Mouse (Mus musculus) gastrocnemius, adult 2 months (tissue): ENCODE measurements at regions not wholly inside any gene's neighbourhood (a gene's known extent, or its start where the extent isn't known, plus 50 kb on each side); places are given as distances from the start of the nearest gene placed in this dataset.

Experiments used
- DNase-seq: peaks from one replicate; pipeline ENCODE4 v3.0.0; 2022
- H3K27ac ChIP-seq: fragments of 200-600 bp; 2 replicates; pipeline ENCODE4 v1.8.1; 2022; ENCODE audit warnings: mild to moderate bottlenecking
- H3K4me3 ChIP-seq: fragments of 200-600 bp; 2 replicates; pipeline ENCODE4 v1.8.1; 2022; ENCODE audit warnings: mild to moderate bottlenecking, moderate library complexity
- CTCF ChIP-seq: fragments of 200-600 bp; IDR thresholded peaks from 2 replicates; pipeline ENCODE4 v1.8.1; 2022; ENCODE audit warnings: antibody characterized with exemption, mild to moderate bottlenecking, moderate library complexity
- intact Hi-C: fragments of 180-260 bp; cut with DNase I; formaldehyde crosslinking; loops from one replicate; pipeline ENCODE4 v1.15.1; 2025

DNA sequence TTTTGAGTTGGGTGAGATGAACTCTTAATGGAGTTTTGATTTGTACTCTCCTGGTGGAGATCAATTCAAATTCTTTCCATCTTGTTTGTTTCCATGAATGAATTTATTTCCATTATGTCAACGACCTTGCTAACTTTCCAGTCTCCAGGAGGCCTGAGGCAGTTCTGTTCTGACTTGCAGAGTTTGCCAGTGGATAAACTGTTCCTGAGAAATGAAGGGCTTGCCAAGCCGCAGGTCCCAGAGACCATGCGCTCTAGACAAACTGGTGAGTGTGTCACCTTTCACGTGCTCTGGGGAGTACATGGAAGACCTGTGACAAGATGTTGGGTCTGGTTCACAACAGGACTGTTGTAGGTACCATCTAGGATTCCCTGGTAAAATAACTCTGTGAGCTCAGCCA, 74.5 kb downstream of the Gm11983 start:
- TF ChIP-seq CTCF = no peak
- intact Hi-C loops = no loop called here
- Histone ChIP-seq H3K27ac (no peak overlapping the region), H3K4me3 (no peak overlapping the region)
- no peak for DNase-seq

DNA sequence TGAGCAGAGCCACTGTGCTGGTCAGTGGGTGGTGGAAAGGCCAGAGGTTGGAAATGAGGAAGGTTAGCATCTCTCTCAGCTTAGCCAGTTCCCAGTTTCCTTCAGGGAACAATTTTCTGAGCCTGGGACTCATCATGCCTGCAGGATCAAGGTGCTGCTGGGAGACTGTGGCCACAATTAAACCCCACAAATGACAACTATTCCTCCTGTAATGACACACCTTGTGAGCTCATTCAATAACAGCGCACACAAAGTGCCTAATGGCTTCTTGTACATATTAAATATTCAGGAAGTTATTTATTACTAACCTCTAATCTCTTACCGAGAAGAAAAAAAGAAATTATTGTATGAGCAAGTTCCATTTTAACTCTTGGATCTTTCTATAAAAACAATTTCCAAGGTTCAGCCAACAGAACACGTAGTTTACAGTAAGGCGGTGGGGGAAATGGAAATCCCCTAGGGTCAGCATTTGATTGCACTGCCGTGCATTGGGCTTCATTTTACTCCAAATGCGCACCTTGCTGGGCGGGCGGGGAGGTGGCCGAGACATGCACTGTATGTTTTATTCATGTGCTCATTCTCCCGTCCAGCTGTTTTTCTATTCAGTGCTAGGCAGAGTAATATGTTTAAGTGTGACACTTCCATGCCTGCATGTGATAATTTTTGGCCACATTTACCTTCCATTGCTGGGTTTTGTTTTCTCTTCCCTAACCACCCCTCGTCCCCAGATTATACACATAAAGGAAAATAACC, 75.4 kb downstream of the Gm11983 start:
- H3K4me3 ChIP-seq = no peak overlapping the region
- intact Hi-C loops = no loop called here
- DNase-seq = no peak
- H3K27ac ChIP-seq = no peak overlapping the region
- TF ChIP-seq CTCF = no peak

GRCm38 (mm10) chr11:6759578-6759977, 77.9 kb downstream of the Gm11983 start:
- H3K4me3 ChIP-seq = no peak overlapping the region
- intact Hi-C loops = no loop called here
- no peak for DNase-seq
- TF ChIP-seq CTCF = no peak
- no peak overlapping the region for H3K27ac ChIP-seq

GRCm38 (mm10) chr11:6739439-6739838, 81.1 kb downstream of the Ramp3 start:
- TF ChIP-seq CTCF = no peak

DNA sequence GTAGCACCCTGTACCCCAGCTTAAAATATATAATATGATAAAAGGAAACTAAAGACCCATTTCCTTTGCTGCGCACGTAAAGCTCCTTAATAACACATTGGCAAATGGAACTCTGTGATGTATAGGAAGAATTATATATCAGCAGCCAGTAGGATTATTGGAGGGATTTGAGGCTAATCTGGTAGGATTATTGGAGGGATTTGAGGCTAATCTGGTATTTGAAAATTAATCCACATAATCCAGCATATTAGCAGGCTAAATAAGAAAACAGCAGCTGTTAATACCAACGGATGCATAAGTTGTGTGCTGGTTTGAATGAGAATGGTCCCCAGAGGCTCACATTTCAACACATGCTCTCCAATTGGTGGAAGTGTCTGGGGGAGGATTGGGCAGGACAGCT, 80.3 kb downstream of the Ramp3 start:
- H3K4me3 ChIP-seq = no peak overlapping the region
- DNase-seq = no peak
- no peak overlapping the region for H3K27ac ChIP-seq
- intact Hi-C loops = no loop called here
- no peak for TF ChIP-seq CTCF

More at GRCm38 (mm10) chr11:6739439-6739838, 81.1 kb downstream of the Ramp3 start:
- Histone ChIP-seq H3K4me3 (no peak overlapping the region), H3K27ac (no peak overlapping the region)
- intact Hi-C loops = no loop called here
- no peak for DNase-seq

GRCm38 (mm10) chr11:6738163-6738562, 79.8 kb downstream of the Ramp3 start:
- no peak for DNase-seq
- TF ChIP-seq CTCF = no peak
- intact Hi-C loops = no loop called here
- H3K4me3 ChIP-seq = no peak overlapping the region
- no peak overlapping the region for H3K27ac ChIP-seq

DNA sequence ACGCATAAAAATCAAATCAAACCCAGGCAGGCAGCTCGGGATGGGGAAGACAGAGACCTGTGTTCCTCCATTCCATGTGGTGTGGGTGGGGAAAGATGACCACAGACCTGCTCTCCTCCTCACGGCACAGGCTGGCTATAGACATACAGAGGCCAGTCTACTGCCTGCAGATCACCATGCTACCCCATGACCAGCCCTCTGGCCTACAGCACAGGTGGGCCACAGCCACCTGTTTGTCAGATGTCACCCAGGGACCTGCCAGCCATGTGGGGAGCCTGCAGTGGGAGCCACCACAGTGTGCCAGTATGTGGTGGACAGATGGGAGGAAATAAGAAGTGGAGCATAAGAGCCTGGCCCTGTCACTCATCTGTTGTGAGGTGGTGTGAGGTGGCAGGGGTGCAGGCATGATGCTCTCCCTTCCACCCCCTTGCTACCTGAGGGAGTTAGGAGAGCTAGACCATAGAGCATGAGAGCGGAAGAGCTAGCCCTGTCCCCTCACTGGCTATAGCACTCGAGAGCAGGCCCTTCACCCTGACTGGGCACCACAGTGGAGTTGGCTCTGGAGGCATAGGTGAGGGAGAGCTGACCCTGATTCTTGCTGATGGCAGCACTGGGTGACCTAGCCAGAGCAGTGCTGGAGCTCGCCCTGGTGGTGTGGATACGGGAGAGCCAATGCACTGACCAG, 76.6 kb downstream of the Ramp3 start:
- Histone ChIP-seq H3K27ac (no peak overlapping the region), H3K4me3 (no peak overlapping the region)
- TF ChIP-seq CTCF = no peak
- intact Hi-C loops = no loop called here
- DNase-seq = no peak

GRCm38 (mm10) chr11:6731505-6731904, 73.2 kb downstream of the Ramp3 start:
- Histone ChIP-seq H3K27ac (no peak overlapping the region), H3K4me3 (no peak overlapping the region)
- DNase-seq = no peak
- intact Hi-C loops = no loop called here
- TF ChIP-seq CTCF = no peak
